In the genomic region with DNA sequence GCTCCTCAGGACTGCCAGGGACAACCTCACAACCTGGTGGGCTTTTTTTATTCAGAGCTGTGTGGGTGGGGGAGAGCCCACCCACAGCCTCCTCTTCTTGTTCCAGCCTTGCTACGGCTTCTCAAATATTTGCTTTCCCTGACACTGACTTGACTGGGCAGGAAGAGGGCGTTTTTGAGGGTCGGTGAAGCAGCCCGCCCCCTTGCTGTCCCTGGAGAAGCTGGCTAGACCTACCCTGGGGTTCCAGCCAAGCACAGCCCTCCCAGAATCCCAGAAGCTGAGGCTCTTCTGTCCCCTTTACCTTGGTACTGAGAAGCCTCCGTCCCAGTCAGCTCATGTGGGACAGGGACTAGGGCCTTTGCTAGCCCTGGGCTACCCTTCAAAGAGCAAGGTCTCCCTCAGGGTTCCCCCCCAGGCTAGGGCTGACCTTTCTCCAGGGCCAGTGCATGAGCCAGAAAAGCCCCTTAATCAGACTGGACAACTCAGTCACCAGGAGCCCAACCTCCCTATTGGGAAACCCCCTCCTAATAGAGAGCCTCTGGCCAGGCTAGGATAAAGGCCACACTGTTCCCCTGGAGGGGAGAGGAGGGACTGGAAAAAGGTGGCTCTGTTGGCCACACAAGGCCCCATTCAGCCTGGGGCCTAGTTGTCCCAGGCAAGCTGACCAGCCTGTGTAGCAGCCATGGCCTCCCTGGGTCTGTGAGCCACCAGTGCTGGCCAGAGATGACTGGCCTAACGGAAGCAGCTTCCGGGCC, we compare ENCODE assay signal across 10 mouse cellular contexts. TPM values are rescaled to one million over a fixed set of nuclear protein-coding genes. Genes with fewer than 3 reads are reported as not detected.
DNase-seq lines count a peak whose midpoint lies in the region; ATAC-seq and TF ChIP-seq lines count a peak whose summit lies in the region.
"Had no signal": no experiment of that assay in that cellular context is flagged by ENCODE, and none has a peak within 500 bp of the region (broad histone marks: within the 10 kb centered on the region; RNA-seq: fewer than 3 reads in every experiment).

No protein-coding gene starts in this region.

- H3K36me3 ChIP-seq in midbrain, embryonic 16.5 days (ENCODE audit: control insufficient read depth, insufficient read depth, low read length) = peaks cover 33% of the 10 kb centered on the region
- H3K36me3 ChIP-seq: liver, embryonic 15.5 days had no signal

- H3K4me3 ChIP-seq in gastrocnemius, adult 2 months = no peak overlapping the region
- H3K4me3 ChIP-seq in midbrain, embryonic 16.5 days (ENCODE audit: low read depth, low read length) = no peak overlapping the region
- H3K4me3 ChIP-seq: liver, embryonic 15.5 days had no signal

- H3K4me1 ChIP-seq in midbrain, embryonic 16.5 days (ENCODE audit: control insufficient read depth, insufficient read depth, low read length) = peaks cover 43% of the 10 kb centered on the region

- peak; percentile 4; the same call in 1 of the 2 replicates for ATAC-seq in midbrain, embryonic 16.5 days

- WGBS in midbrain, embryonic 16.5 days = 43% methylated on average over 7 of the region's 7 CpGs

- peak overlapping the region; percentile 97; the same call in 1 of the 2 replicates for H3K4me2 ChIP-seq in midbrain, embryonic 16.5 days (ENCODE audit: low read length)
- H3K4me2 ChIP-seq: liver, embryonic 15.5 days had no signal

- TF ChIP-seq CTCF in gastrocnemius, adult 2 months (IDR thresholded peaks at IDR 0.05) = no peak

- no peaks in the 10 kb centered on the region for H3K9me3 ChIP-seq in midbrain, embryonic 16.5 days (replicated peaks; ENCODE audit: control insufficient read depth, low read length, poor library complexity, severe bottlenecking)
- H3K9me3 ChIP-seq: liver, embryonic 15.5 days had no signal

- no peak for DNase-seq in gastrocnemius, adult 2 months
- DNase-seq in gastrocnemius, postnatal 10 days = no peak
- DNase-seq in right cerebral cortex, postnatal 10 days (ENCODE audit: low spot score in 2 of 2) = peak; percentile 77 to 86
- no peak for DNase-seq in right cerebral cortex, postnatal 14 days
- peak; percentile 51 to 64 for DNase-seq in kidney, postnatal 4 days
- DNase-seq in c-Kit-positive CD71-positive TER-119-positive erythroid progenitor cells, embryonic 14.5 days (ENCODE audit: low spot score) = no peak
- DNase-seq in MN1 (ENCODE audit: low spot score) = no peak

- peak overlapping the region; percentile 99 for H3K9ac ChIP-seq in midbrain, embryonic 16.5 days (ENCODE audit: low read depth, low read length)
- H3K9ac ChIP-seq: liver, embryonic 15.5 days had no signal

- peak overlapping the region; percentile 57 for H3K27ac ChIP-seq in gastrocnemius, adult 2 months
- H3K27ac ChIP-seq in midbrain, embryonic 16.5 days (ENCODE audit: low read length) = peak overlapping the region; percentile 69
- H3K27ac ChIP-seq: liver, embryonic 15.5 days had no signal

- intact Hi-C loops in gastrocnemius, adult 2 months (cut with DNase I) = no loop called here

- H3K27me3 ChIP-seq in midbrain, embryonic 16.5 days (ENCODE audit: control insufficient read depth, insufficient read depth, low read depth, low read length) = no peaks in the 10 kb centered on the region
- H3K27me3 ChIP-seq: CH12.LX had no signal

RNA-seq across cellular contexts. Expression of a gene that starts 4.0 kb away (rescaled TPM):
- 100 to 1,000 TPM in 1 of 2 experiments, 10 to 100 TPM in 1; 85.5 to 125 TPM for total RNA-seq in gastrocnemius, adult 2 months (2021)
- 10 to 100 TPM; 58.6 to 71.8 TPM for total RNA-seq in gastrocnemius, postnatal 10 days (2021)
- 24.5 and 24.9 TPM in 2 replicates for polyA plus RNA-seq in midbrain, embryonic 16.5 days (2015; fragmentation: Nextera tagmentation; extraction: Ambion mirVana)

Comparison
In these comparisons a context has a peak if more than half of its experiments do, and no peak if none do; other contexts are left out.
1. DNase-seq: peak in right cerebral cortex, postnatal 10 days (2 of 2) and kidney, postnatal 4 days (2 of 2); none in gastrocnemius, adult 2 months (single experiment), gastrocnemius, postnatal 10 days (single experiment), right cerebral cortex, postnatal 14 days (single experiment), c-Kit-positive CD71-positive TER-119-positive erythroid progenitor cells, embryonic 14.5 days (single experiment) and MN1 (single experiment).